8 mouse cellular contexts compared by ENCODE assay signal in the genomic region with DNA sequence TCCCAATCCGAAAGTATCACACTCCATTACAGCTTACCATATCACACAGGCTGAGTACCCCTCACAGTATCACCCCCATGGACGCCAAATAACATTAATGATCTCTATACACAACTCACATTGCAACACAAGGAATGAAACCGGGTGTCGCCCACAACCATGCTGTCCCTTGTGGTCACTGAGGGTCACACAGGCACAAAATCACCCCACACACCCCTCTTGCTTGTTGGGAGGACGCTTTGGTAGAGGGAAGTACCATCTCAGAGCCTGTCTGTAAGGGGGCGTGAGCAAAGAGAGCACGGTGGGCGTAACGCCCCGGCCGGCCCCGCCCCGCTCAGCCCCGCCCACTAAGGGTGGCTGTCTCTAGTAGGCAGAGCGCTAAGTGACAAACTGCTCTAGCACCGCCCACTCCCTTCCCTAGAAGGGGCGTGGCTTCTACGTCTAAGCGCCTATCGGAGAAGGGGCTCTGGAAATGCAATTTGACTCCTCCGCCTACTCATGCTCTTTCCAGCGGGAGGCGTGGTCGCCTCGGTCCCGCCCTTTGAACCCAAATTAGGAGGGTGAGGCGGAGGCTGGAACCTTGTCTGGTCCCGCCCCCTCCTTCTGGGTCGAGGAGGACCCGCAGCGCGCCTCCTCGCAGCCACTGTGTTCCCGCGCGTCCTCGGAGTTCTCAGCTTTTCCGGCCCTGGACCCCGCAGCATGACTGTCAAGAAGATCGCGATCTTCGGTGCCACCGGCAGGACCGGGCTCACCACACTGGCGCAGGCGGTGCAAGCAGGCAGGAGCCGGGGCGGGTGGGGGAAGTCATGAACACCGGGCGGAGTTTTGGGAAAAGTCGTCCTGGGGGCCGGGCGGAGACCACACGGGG. TPM values are rescaled to one million over a fixed set of nuclear protein-coding genes. Genes with fewer than 3 reads are reported as not detected.
A peak's percentile ranks its signal among the peaks of the same experiment; 100 is the strongest.
DNase-seq lines count a peak whose midpoint lies in the region; ATAC-seq lines count a peak whose summit lies in the region.

A gene (minus strand): TSS at position 268 of the 868 bp plus-strand sequence.
A gene (plus strand): TSS at position 560 of the 868 bp plus-strand sequence.

- ATAC-seq in hindbrain, embryonic 14.5 days (ENCODE audit: low FRiP score), result peak; percentile 94

- DNase-seq in R1 (ENCODE audit: low read depth, low spot score), result peak; percentile 100
- peak; percentile 94 to 97 for DNase-seq in cerebellum, postnatal 25 days
- DNase-seq in frontal cortex, postnatal 25 days (ENCODE audit: low spot score in 2 of 2), result peak; percentile 85 to 94
- peak; percentile 95 for DNase-seq in hindbrain, embryonic 14.5 days (ENCODE audit: low spot score)
- peak; percentile 97 to 99 for DNase-seq in layer of hippocampus, postnatal 36 days
- DNase-seq in lung, postnatal 36 days, result peak; percentile 100
- peak; percentile 100 for DNase-seq in retina, postnatal 1 day
- DNase-seq in urinary bladder, adult 18-20 months (ENCODE audit: low spot score in 2 of 2), result peak; percentile 95 to 99

- H3K27me3 ChIP-seq in hindbrain, embryonic 14.5 days (ENCODE audit: control insufficient read depth, insufficient read depth, low read length), result peaks cover 13% of the 10 kb centered on the region

- no peaks in the 10 kb centered on the region for H3K36me3 ChIP-seq in hindbrain, embryonic 14.5 days (replicated peaks; ENCODE audit: control insufficient read depth, insufficient read depth)

- WGBS in hindbrain, embryonic 14.5 days, result 1% methylated on average over 54 of the region's 54 CpGs

- peak within 1 kb of the TSS; percentile 80 for H3K27ac ChIP-seq in hindbrain, embryonic 14.5 days

- peaks cover 15% of the 10 kb centered on the region for H3K4me1 ChIP-seq in hindbrain, embryonic 14.5 days (replicated peaks; ENCODE audit: control insufficient read depth, insufficient read depth, low read length)

- H3K4me3 ChIP-seq in hindbrain, embryonic 14.5 days (replicated peaks; ENCODE audit: low read length), result peak within 1 kb of the TSS; percentile 62

- H3K9ac ChIP-seq in hindbrain, embryonic 14.5 days, result peak within 1 kb of the TSS; percentile 78

- peak within 1 kb of the TSS; percentile 87 for H3K4me2 ChIP-seq in hindbrain, embryonic 14.5 days (replicated peaks)

- no peaks in the 10 kb centered on the region for H3K9me3 ChIP-seq in hindbrain, embryonic 14.5 days (ENCODE audit: control insufficient read depth, low read length)

RNA-seq across cellular contexts. Expression of the first gene that starts in this region (rescaled TPM):
- polyA plus RNA-seq in hindbrain, embryonic 14.5 days (2014; fragmentation: Nextera tagmentation; extraction: Ambion mirVana), result 4.0 and 4.2 TPM in 2 replicates
- total RNA-seq in layer of hippocampus, postnatal 36 days (2021), result 100 to 1,000 TPM; 132 to 146 TPM

RNA-seq across cellular contexts. Expression of the second gene that starts in this region (rescaled TPM):
- polyA plus RNA-seq in hindbrain, embryonic 14.5 days (2014; fragmentation: Nextera tagmentation; extraction: Ambion mirVana), result 17.7 and 25.4 TPM in 2 replicates
- total RNA-seq in layer of hippocampus, postnatal 36 days (2021), result 10 to 100 TPM; 16.0 to 20.0 TPM

Comparison
In these comparisons a context has a peak if more than half of its experiments do, and no peak if none do; other contexts are left out.
1. Peak in every context shown above with its lines: DNase-seq, ATAC-seq, H3K4me3 ChIP-seq and H3K27ac ChIP-seq.